Mouse (Mus musculus) lung, embryonic 16.5 days (tissue): ENCODE measurements around the gene Maml1. TPM values are rescaled to one million over a fixed set of nuclear protein-coding genes. Genes with fewer than 3 reads are reported as not detected.
A peak's percentile ranks its signal among the peaks of the same experiment; 100 is the strongest.

Experiments used
- ATAC-seq: fragments of 200-750 bp; cut with Nextera tagmentation; 2 replicates; pipeline ENCODE4 v1.8.0; 2017; ENCODE audit warnings: low read depth, mild to moderate bottlenecking, moderate library complexity
- H3K27ac ChIP-seq: fragments of 300-500 bp; sonication (generic); 2 replicates; pipeline ENCODE4 v1.5.1; 2014; ENCODE audit warnings: mild to moderate bottlenecking, control low read depth, low read length
- H3K27me3 ChIP-seq: fragments of 300-500 bp; sonication (generic); 2 replicates; pipeline ENCODE4 v1.6.1; 2014; ENCODE audit warnings: low read depth, low read length, mixed read lengths; ENCODE audit not compliant: control insufficient read depth, insufficient read depth
- H3K36me3 ChIP-seq: fragments of 300-500 bp; sonication (generic); 2 replicates; pipeline ENCODE4 v1.6.1; 2014; ENCODE audit warnings: low read length; ENCODE audit not compliant: control insufficient read depth, insufficient read depth
- H3K4me1 ChIP-seq: fragments of 300-500 bp; sonication (generic); replicated peaks from 2 replicates; pipeline ENCODE4 v1.6.1; 2014; ENCODE audit warnings: low read length, mixed read lengths; ENCODE audit not compliant: control insufficient read depth, insufficient read depth
- H3K4me2 ChIP-seq: fragments of 300-500 bp; sonication (generic); 2 replicates; pipeline ENCODE4 v1.6.1; 2014; ENCODE audit warnings: low read depth, low read length, control low read depth
- H3K4me3 ChIP-seq: fragments of 300-500 bp; sonication (generic); 2 replicates; pipeline ENCODE4 v1.5.1; 2014; ENCODE audit warnings: mild to moderate bottlenecking, low read length, control low read depth
- H3K9ac ChIP-seq: fragments of 300-500 bp; sonication (generic); 2 replicates; pipeline ENCODE4 v1.6.1; 2014; ENCODE audit warnings: low read length, control low read depth
- H3K9me3 ChIP-seq: fragments of 300-500 bp; sonication (generic); 2 replicates; pipeline ENCODE4 v1.6.1; 2016; ENCODE audit warnings: low read length; ENCODE audit not compliant: control insufficient read depth
- WGBS: fragments of 180-500 bp; shearing (Covaris S2); extraction: QIAGEN DNeasy Blood & Tissue Kit; methylation state at CpG from one replicate; pipeline ENCODE4 v1.1.7; 2014; 5-methylcytosine and 5-hydroxymethylcytosine counted together
- polyA plus RNA-seq: library from polyadenylated mRNA; unstranded; fragments of >200 nt; fragmentation: Nextera tagmentation; extraction: Ambion mirVana; gene quantifications from 2 replicates; pipeline ENCODE4 v1.2.1, GENCODE M21; 2015

The Maml1 gene
- 5.2 and 5.9 TPM in 2 replicates for polyA plus RNA-seq

GRCm38 (mm10) chr11:50292190-50292855 is at the start of gene Maml1:
Maml1 (minus strand) TSS chr11:50292311.
- peak within 1 kb of the TSS; percentile 99 for H3K4me3 ChIP-seq
- peak within 1 kb of the TSS; percentile 80 for H3K4me2 ChIP-seq
- under 1% methylated on average over 45 of the region's 45 CpGs for WGBS
- H3K9me3 ChIP-seq: no peaks in the 10 kb centered on the region
- peaks cover 22% of the 10 kb centered on the region for H3K36me3 ChIP-seq
- H3K4me1 ChIP-seq: peaks cover 16% of the 10 kb centered on the region
- H3K9ac ChIP-seq: peak within 1 kb of the TSS; percentile 100
- H3K27me3 ChIP-seq: no peaks in the 10 kb centered on the region
- peak; percentile 99 for ATAC-seq
- H3K27ac ChIP-seq: peak within 1 kb of the TSS; percentile 98

GRCm38 (mm10) chr11:50336891-50337290 is 44.8 kb upstream of the Maml1 start:
- Histone ChIP-seq H3K9ac (no peak overlapping the region), H3K27me3 (no peaks in the 10 kb centered on the region), H3K4me3 (no peak overlapping the region), H3K36me3 (no peaks in the 10 kb centered on the region), H3K27ac (no peak overlapping the region), H3K4me1 (no peaks in the 10 kb centered on the region), H3K9me3 (no peaks in the 10 kb centered on the region), H3K4me2 (no peak overlapping the region)
- 48% methylated on average over 4 of the region's 4 CpGs for WGBS
- ATAC-seq: no peak

GRCm38 (mm10) chr11:50336126-50336525 is 44.0 kb upstream of the Maml1 start:
- no peak overlapping the region for H3K27ac ChIP-seq
- no peaks in the 10 kb centered on the region for H3K4me1 ChIP-seq
- H3K4me2 ChIP-seq: no peak overlapping the region
- H3K9me3 ChIP-seq: no peaks in the 10 kb centered on the region
- ATAC-seq: no peak
- H3K36me3 ChIP-seq: no peaks in the 10 kb centered on the region
- no peaks in the 10 kb centered on the region for H3K27me3 ChIP-seq
- 42% methylated on average over 1 of the region's 1 CpGs for WGBS
- no peak overlapping the region for H3K4me3 ChIP-seq
- H3K9ac ChIP-seq: no peak overlapping the region

- Histone ChIP-seq H3K4me1 (no peaks in the 10 kb centered on the region), H3K27ac (no peak overlapping the region), H3K27me3 (no peaks in the 10 kb centered on the region), H3K9ac (no peak overlapping the region), H3K4me2 (no peak overlapping the region), H3K36me3 (no peaks in the 10 kb centered on the region), H3K9me3 (no peaks in the 10 kb centered on the region), H3K4me3 (no peak overlapping the region)
- 76% methylated on average over 3 of the region's 3 CpGs for WGBS
- no peak for ATAC-seq
Observed at GRCm38 (mm10) chr11:50333181-50333580, 41.1 kb upstream of the Maml1 start.

GRCm38 (mm10) chr11:50329378-50329777 is 37.3 kb upstream of the Maml1 start:
- no peak overlapping the region for H3K4me2 ChIP-seq
- H3K9ac ChIP-seq: no peak overlapping the region
- H3K27ac ChIP-seq: no peak overlapping the region
- ATAC-seq: no peak
- H3K4me3 ChIP-seq: no peak overlapping the region
- H3K36me3 ChIP-seq: no peaks in the 10 kb centered on the region
- no peaks in the 10 kb centered on the region for H3K27me3 ChIP-seq
- no peaks in the 10 kb centered on the region for H3K9me3 ChIP-seq
- peaks cover 5% of the 10 kb centered on the region; the same call in 1 of the 2 replicates for H3K4me1 ChIP-seq
- WGBS: 88% methylated on average over 1 of the region's 1 CpGs

- Histone ChIP-seq H3K4me1 (peaks cover 14% of the 10 kb centered on the region), H3K4me2 (no peak overlapping the region), H3K27me3 (no peaks in the 10 kb centered on the region), H3K4me3 (no peak overlapping the region), H3K36me3 (no peaks in the 10 kb centered on the region), H3K27ac (no peak overlapping the region), H3K9ac (no peak overlapping the region), H3K9me3 (no peaks in the 10 kb centered on the region)
- ATAC-seq: no peak
- WGBS: 72% methylated on average over 3 of the region's 3 CpGs
Observed at GRCm38 (mm10) chr11:50328075-50328625, 36.0 kb upstream of the Maml1 start.

DNA sequence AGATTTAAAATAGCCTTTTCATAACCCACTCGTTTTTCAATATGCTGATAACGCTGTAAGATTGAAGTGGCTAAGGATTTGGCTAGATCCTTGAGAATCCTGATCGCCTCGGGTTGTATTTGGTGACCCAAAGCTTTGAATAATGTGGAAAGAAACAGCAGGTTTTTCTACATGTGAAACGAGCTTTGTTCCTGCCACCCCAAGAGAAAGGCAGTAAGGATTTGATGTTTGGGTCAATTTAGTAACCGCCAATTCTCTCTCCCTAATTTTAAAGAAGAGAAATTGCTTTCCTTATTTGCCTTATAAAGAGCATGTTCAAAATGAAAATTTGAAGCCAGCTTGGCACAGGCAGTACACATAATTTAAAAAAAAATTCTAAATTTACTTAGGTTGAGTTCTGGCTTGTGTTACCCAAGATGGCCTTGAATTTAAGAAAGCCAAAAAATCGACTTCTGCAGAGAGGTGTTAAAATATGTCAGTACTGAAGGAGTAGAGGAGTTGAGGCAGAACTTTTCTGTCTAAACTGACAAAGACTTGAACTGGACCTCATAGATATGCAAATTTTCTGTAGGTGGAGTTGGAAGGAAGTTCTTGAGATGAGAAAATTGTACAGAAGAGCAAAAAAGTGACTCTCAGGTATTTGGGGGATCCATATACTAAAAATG is 34.3 kb upstream of the Maml1 start:
- Histone ChIP-seq H3K9me3 (no peaks in the 10 kb centered on the region), H3K27me3 (no peaks in the 10 kb centered on the region), H3K9ac (peak overlapping the region; percentile 80), H3K4me3 (peak overlapping the region; percentile 70), H3K4me1 (peaks cover 18% of the 10 kb centered on the region), H3K36me3 (no peaks in the 10 kb centered on the region), H3K4me2 (peak overlapping the region; percentile 75), H3K27ac (peak overlapping the region; percentile 90)
- ATAC-seq: no peak
- WGBS: 2% methylated on average over 7 of the region's 7 CpGs

DNA sequence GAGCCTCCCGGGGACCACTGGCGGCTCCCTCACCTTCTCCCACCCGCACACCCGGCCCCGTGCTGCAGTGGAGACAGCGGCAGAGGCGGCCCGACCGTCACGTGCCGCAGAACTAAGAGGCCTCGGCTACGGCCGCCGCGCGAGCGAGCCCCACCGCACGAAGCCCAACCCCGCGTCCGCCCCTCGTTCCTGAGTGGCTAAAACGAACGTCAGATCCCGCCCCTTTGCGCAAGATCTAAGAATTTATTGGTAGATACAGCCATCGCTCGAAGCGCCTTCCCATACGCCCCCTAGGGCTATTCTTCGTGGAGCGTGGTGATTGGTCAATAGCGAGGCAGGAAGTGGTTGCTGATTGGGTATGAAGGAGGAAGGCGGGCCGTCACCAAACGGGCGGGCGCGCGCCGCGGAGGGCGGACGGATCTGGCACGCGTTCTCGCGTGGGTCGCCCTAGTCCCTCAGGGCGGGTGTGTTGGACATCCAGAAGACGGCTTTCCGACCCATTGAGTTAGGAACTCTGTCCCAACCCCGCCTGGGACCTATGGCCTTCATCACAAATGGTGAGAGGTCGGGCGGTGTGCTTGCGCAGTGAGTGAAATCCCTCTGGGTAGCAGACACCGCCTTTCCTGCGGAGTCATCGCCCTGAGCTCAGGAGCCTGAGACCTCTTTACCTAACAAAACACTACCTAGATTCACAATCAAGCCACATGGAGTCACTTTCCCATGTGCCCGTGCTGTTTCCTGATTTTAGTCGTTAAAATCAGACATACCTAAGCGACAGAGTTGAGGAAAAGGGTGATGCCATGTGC is 33.6 kb upstream of the Maml1 start, which contains the start of gene Canx:
Gene Canx, minus strand, starts transcription at position 178 of the 806 bp plus-strand sequence.
- H3K36me3 ChIP-seq: no peaks in the 10 kb centered on the region

More for the DNA sequence above, 33.6 kb upstream of the Maml1 start, which contains the start of gene Canx:
- ATAC-seq: peak; percentile 98
- H3K9me3 ChIP-seq: no peaks in the 10 kb centered on the region
- H3K4me2 ChIP-seq: peak within 1 kb of the TSS; percentile 75
- H3K9ac ChIP-seq: peak within 1 kb of the TSS; percentile 98
- H3K4me3 ChIP-seq: peak within 1 kb of the TSS; percentile 78
- H3K4me1 ChIP-seq: peaks cover 18% of the 10 kb centered on the region
- under 1% methylated on average over 64 of the region's 64 CpGs for WGBS
- no peaks in the 10 kb centered on the region for H3K27me3 ChIP-seq
- H3K27ac ChIP-seq: peak within 1 kb of the TSS; percentile 90
